Mouse (Mus musculus): ENCODE measurements around the gene Slc12a5. TPM values are rescaled to one million over a fixed set of nuclear protein-coding genes. Genes with fewer than 3 reads are reported as not detected.

Slc12a5 gene
- polyA plus RNA-seq, 1 experiment, result 1.3 TPM

- H3K4me1 ChIP-seq (ENCODE audit: control insufficient read depth, insufficient read depth, insufficient read length, low read length), result no peaks in the 10 kb centered on the region
- no peak overlapping the region for H3K4me3 ChIP-seq (ENCODE audit: insufficient read depth, low read depth, low read length)
- no peak overlapping the region for H3K27ac ChIP-seq (replicated peaks; ENCODE audit: low read depth, low read length)
These were observed 24.6 kb upstream of the Slc12a5 start for GRCm38 (mm10) chr2:164935991-164936390.

DNA sequence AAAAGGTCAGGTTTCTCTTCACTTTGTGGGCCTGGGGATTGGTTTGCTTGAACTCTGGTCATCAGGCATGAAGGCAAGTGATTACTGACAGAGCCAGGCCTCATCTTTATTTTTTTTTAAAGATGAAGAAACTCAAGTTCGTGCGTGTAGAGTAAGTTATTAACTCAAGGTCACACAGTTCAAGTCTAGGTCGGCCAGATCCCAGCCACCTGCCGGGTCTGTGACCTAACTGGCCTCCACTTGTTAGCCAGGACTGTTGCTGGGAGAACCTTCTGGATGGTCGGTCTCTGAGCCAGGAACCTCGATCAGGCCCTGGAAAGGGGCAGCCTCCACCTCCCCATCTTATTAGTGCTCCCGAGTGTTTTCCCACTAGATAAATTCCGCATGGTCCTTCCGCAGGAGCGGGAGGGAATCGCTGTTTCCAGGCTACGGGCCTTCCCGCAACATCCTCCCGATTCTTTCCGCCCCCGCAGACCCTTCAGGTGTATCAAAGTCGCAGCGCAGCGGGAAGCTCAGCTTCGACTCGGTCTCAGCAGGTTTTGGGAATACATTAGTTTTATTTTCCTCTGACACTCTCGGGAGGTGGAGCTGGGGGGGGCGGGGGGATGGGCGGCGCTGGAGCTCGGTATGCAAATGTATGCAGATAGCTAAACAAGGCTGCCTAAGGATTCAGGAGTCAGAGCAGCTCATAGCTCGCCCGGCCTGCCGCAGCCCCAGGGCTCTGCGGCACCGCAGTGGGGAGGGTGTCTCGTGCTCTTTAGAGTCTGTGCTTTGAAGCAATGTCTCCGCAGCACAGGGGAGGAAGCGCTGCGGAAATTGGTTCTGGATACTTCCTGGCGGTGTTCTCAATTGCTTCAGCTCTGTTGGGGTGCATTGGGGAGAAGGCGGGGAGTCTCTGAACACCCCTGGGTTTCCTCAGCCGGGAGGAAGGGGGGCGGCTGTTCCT is 22.2 kb upstream of the Slc12a5 start:
- H3K4me1 ChIP-seq (ENCODE audit: control insufficient read depth, insufficient read depth, insufficient read length, low read length), result no peaks in the 10 kb centered on the region; the same call in 1 of the 2 replicates
- H3K4me3 ChIP-seq (ENCODE audit: insufficient read depth, low read depth, low read length), result peak overlapping the region; percentile 49
- H3K27ac ChIP-seq (replicated peaks; ENCODE audit: low read depth, low read length), result no peak overlapping the region

DNA sequence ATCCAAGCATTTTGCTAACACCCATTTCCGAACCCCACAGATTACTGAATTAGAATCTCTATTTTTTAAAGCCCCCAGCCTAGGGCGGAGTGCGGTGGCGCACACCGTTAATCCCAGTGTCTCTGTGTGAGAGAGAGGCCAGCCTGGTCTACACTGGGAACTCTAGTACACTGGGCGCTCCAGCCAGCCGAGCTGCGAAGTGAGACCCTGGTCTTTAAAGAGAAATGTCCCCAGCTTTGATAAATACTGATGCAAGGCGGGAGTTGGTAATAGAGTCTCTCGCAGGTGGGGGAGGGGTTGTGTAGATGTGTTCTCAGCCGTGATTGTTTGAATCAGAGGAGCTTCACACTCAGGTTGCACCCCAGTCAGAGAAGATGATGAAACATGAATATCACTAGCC is 21.5 kb upstream of the Slc12a5 start:
- H3K27ac ChIP-seq (replicated peaks; ENCODE audit: low read depth, low read length), result no peak overlapping the region
- H3K4me3 ChIP-seq (ENCODE audit: insufficient read depth, low read depth, low read length), result peak overlapping the region; percentile 49
- no peaks in the 10 kb centered on the region; the same call in 1 of the 2 replicates for H3K4me1 ChIP-seq (ENCODE audit: control insufficient read depth, insufficient read depth, insufficient read length, low read length)

GRCm38 (mm10) chr2:164940140-164940830 is 20.3 kb upstream of the Slc12a5 start, which contains the start of gene Mmp9:
Gene Mmp9, plus strand, starts transcription at chr2:164940780.
- Histone ChIP-seq H3K27ac (replicated peaks; ENCODE audit: low read depth, low read length) (no peak within 1 kb of the TSS), H3K4me3 (ENCODE audit: insufficient read depth, low read depth, low read length) (no peak within 1 kb of the TSS), H3K4me1 (ENCODE audit: control insufficient read depth, insufficient read depth, insufficient read length, low read length) (no peaks in the 10 kb centered on the region; the same call in 1 of the 2 replicates)

- H3K27ac ChIP-seq (replicated peaks; ENCODE audit: low read depth, low read length), result no peak overlapping the region
- no peak overlapping the region for H3K4me3 ChIP-seq (ENCODE audit: insufficient read depth, low read depth, low read length)
- H3K4me1 ChIP-seq (ENCODE audit: control insufficient read depth, insufficient read depth, insufficient read length, low read length), result no peaks in the 10 kb centered on the region; the same call in 1 of the 2 replicates
These were observed 17.8 kb upstream of the Slc12a5 start for GRCm38 (mm10) chr2:164942692-164943290.

GRCm38 (mm10) chr2:164947506-164947905 is 13.1 kb upstream of the Slc12a5 start:
- Histone ChIP-seq H3K27ac (replicated peaks; ENCODE audit: low read depth, low read length) (no peak overlapping the region), H3K4me3 (ENCODE audit: insufficient read depth, low read depth, low read length) (no peak overlapping the region), H3K4me1 (ENCODE audit: control insufficient read depth, insufficient read depth, insufficient read length, low read length) (no peaks in the 10 kb centered on the region)

GRCm38 (mm10) chr2:164947930-164948329 is 12.7 kb upstream of the Slc12a5 start:
- H3K4me3 ChIP-seq (ENCODE audit: insufficient read depth, low read depth, low read length), result no peak overlapping the region
- H3K4me1 ChIP-seq (ENCODE audit: control insufficient read depth, insufficient read depth, insufficient read length, low read length), result no peaks in the 10 kb centered on the region

DNA sequence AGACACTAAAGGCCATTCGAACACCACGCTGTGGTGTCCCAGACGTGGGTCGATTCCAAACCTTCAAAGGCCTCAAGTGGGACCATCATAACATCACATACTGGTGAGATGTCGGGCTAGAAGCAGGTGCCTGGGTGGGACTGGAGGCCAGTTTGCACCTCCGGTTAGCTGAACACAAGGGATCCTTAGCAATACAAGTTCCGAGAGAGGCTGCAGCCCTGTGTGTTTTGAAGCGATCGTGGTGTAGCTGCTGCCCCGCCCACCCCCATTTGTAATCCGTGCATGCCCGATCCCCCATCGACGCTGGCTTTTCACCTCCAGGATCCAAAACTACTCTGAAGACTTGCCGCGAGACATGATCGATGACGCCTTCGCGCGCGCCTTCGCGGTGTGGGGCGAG is 11.6 kb upstream of the Slc12a5 start:
- H3K4me3 ChIP-seq (ENCODE audit: insufficient read depth, low read depth, low read length), result peak overlapping the region; percentile 20; the same call in 1 of the 2 replicates
- H3K4me1 ChIP-seq (ENCODE audit: control insufficient read depth, insufficient read depth, insufficient read length, low read length), result no peaks in the 10 kb centered on the region
- H3K27ac ChIP-seq (replicated peaks; ENCODE audit: low read depth, low read length), result no peak overlapping the region

More at GRCm38 (mm10) chr2:164947930-164948329, 12.7 kb upstream of the Slc12a5 start:
- no peak overlapping the region for H3K27ac ChIP-seq (replicated peaks; ENCODE audit: low read depth, low read length)

GRCm38 (mm10) chr2:164950501-164950900 is 10.1 kb upstream of the Slc12a5 start:
- Histone ChIP-seq H3K27ac (replicated peaks; ENCODE audit: low read depth, low read length) (no peak overlapping the region), H3K4me1 (ENCODE audit: control insufficient read depth, insufficient read depth, insufficient read length, low read length) (no peaks in the 10 kb centered on the region), H3K4me3 (ENCODE audit: insufficient read depth, low read depth, low read length) (no peak overlapping the region)

DNA sequence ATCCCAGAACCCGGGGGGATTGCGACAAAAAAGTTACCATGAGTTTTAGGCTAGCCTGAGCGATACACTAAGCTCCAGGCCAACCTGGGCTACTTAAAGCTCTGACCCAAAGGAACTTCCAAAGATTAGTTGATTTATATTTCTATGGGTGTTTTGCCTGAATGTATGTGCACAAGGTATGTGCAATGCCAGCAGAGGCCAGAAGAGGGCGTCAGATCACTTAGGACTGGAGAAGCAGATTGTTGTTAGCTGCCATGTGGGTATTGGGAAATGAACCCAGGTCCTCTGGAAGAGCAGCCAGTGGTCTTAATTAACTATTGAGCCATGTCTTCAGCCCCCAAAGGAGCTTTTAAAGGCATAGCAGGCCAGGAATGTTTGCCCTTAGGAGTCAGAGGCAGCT is 8.9 kb upstream of the Slc12a5 start:
- Histone ChIP-seq H3K4me3 (ENCODE audit: insufficient read depth, low read depth, low read length) (no peak overlapping the region), H3K4me1 (ENCODE audit: control insufficient read depth, insufficient read depth, insufficient read length, low read length) (no peaks in the 10 kb centered on the region), H3K27ac (replicated peaks; ENCODE audit: low read depth, low read length) (no peak overlapping the region)

DNA sequence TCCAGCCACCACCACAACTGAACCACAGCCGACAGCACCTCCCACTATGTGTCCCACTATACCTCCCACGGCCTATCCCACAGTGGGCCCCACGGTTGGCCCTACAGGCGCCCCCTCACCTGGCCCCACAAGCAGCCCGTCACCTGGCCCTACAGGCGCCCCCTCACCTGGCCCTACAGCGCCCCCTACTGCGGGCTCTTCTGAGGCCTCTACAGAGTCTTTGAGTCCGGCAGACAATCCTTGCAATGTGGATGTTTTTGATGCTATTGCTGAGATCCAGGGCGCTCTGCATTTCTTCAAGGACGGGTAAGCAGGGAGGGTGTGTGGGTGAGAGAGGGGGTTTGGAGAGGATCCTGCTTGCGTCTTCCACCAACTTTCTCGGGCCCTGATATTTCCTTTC is 8.2 kb upstream of the Slc12a5 start:
- H3K27ac ChIP-seq (replicated peaks; ENCODE audit: low read depth, low read length), result no peak overlapping the region
- H3K4me3 ChIP-seq (ENCODE audit: insufficient read depth, low read depth, low read length), result no peak overlapping the region
- H3K4me1 ChIP-seq (ENCODE audit: control insufficient read depth, insufficient read depth, insufficient read length, low read length), result no peaks in the 10 kb centered on the region

- Histone ChIP-seq H3K27ac (replicated peaks; ENCODE audit: low read depth, low read length) (no peak overlapping the region), H3K4me1 (ENCODE audit: control insufficient read depth, insufficient read depth, insufficient read length, low read length) (no peaks in the 10 kb centered on the region), H3K4me3 (ENCODE audit: insufficient read depth, low read depth, low read length) (no peak overlapping the region)
These were observed 7.4 kb upstream of the Slc12a5 start for GRCm38 (mm10) chr2:164953224-164953623.

DNA sequence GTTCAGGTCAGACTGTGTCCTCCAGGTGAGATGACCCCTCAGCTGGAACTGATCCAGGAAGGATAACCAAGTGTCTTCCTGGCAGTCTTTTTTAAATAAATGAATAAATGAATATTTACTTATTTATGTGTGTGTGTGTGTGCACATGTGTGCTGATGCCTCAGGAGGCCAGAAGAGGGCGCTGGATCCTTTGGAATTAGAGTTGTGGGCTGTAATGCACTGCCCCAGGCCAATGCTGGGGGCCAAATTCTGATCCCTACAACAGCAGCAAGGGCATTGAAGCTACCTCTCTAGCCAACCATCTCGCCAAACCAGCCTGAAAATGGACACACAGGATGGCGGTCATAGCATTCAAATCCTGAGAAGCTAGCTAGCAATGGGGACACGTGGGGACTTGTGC is 4.9 kb upstream of the Slc12a5 start:
- Histone ChIP-seq H3K4me1 (ENCODE audit: control insufficient read depth, insufficient read depth, insufficient read length, low read length) (no peaks in the 10 kb centered on the region), H3K27ac (replicated peaks; ENCODE audit: low read depth, low read length) (no peak overlapping the region), H3K4me3 (ENCODE audit: insufficient read depth, low read depth, low read length) (no peak overlapping the region)

DNA sequence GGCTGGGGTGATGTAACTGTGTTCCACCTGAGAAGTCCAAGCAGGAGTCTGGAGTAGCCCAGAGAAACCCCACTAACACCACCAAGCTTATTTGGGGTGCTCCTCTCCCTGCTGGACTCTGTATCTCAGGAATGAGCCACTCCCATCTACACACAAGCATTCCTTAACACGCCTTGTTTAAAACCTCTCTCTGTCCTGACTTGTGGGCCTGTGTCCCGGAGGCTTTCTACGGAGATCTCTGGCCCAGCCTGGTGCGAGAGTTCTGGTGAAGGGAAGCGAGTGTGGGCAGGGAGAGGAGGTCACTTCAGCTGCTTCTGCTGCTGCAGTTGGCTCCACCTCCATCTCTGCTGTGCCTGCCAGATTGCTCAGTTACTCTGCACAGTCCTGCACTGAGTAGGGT is 4.4 kb upstream of the Slc12a5 start:
- Histone ChIP-seq H3K4me1 (ENCODE audit: control insufficient read depth, insufficient read depth, insufficient read length, low read length) (no peaks in the 10 kb centered on the region), H3K4me3 (ENCODE audit: insufficient read depth, low read depth, low read length) (no peak overlapping the region), H3K27ac (replicated peaks; ENCODE audit: low read depth, low read length) (no peak overlapping the region)
